Mouse (Mus musculus) forebrain, postnatal 0 days (tissue): ENCODE measurements at regions not wholly inside any gene's neighbourhood (a gene's known extent, or its start where the extent isn't known, plus 50 kb on each side); places are given as distances from the start of the nearest gene placed in this dataset.

ENCODE experiments used
- ATAC-seq: fragments of 200-750 bp; cut with Nextera tagmentation; 2 replicates; pipeline ENCODE4 v1.8.0; 2017; ENCODE audit warnings: mild to moderate bottlenecking, moderate library complexity
- DNase-seq: peaks from one replicate; pipeline ENCODE4 v3.0.0-alpha.2; 2015
- H3K27ac ChIP-seq: fragments of 300-500 bp; sonication (generic); 2 replicates; pipeline ENCODE4 v1.5.1; 2014; ENCODE audit warnings: low read depth, mild to moderate bottlenecking, antibody characterized with exemption, low read length, moderate library complexity, mixed read lengths
- H3K27me3 ChIP-seq: fragments of 300-500 bp; sonication (generic); 2 replicates; pipeline ENCODE4 v1.6.1; 2014; ENCODE audit warnings: mild to moderate bottlenecking, low read length, mixed read lengths; ENCODE audit not compliant: insufficient read depth
- H3K36me3 ChIP-seq: fragments of 300-500 bp; sonication (generic); 2 replicates; pipeline ENCODE4 v1.6.1; 2014; ENCODE audit warnings: mild to moderate bottlenecking, moderate library complexity; ENCODE audit not compliant: insufficient read depth
- H3K4me1 ChIP-seq: fragments of 300-500 bp; sonication (generic); 2 replicates; pipeline ENCODE4 v1.6.1; 2014; ENCODE audit warnings: antibody characterized with exemption; ENCODE audit not compliant: insufficient read depth
- H3K4me2 ChIP-seq: fragments of 300-500 bp; sonication (generic); 2 replicates; pipeline ENCODE4 v1.6.1; 2014; ENCODE audit warnings: low read depth, mild to moderate bottlenecking, moderate library complexity
- H3K4me3 ChIP-seq: fragments of 300-500 bp; sonication (generic); 2 replicates; pipeline ENCODE4 v1.5.1; 2014; ENCODE audit warnings: low read depth, low read length, mixed read lengths
- H3K9ac ChIP-seq: fragments of 300-500 bp; sonication (generic); 2 replicates; pipeline ENCODE4 v1.6.1; 2014; ENCODE audit warnings: mild to moderate bottlenecking
- H3K9me3 ChIP-seq: fragments of 300-500 bp; sonication (generic); 2 replicates; pipeline ENCODE4 v1.6.1; 2016; ENCODE audit warnings: low read length
- CTCF ChIP-seq: sonication (generic); IDR thresholded peaks from 2 replicates; pipeline ENCODE4 v1.5.1; 2016; ENCODE audit warnings: antibody characterized with exemption, control low read depth, low read depth
- WGBS: fragments of 180-500 bp; shearing (Covaris S2); extraction: QIAGEN DNeasy Blood & Tissue Kit; methylation state at CpG from one replicate; pipeline ENCODE4 v1.1.7; 2014; 5-methylcytosine and 5-hydroxymethylcytosine counted together

GRCm38 (mm10) chr14:106026815-106027214, 79.2 kb upstream of the Trim52 start:
- Histone ChIP-seq H3K9me3 (no peaks in the 10 kb centered on the region), H3K4me2 (no peak overlapping the region), H3K27me3 (no peaks in the 10 kb centered on the region), H3K27ac (no peak overlapping the region), H3K9ac (no peak overlapping the region), H3K4me1 (no peaks in the 10 kb centered on the region), H3K36me3 (no peaks in the 10 kb centered on the region), H3K4me3 (no peak overlapping the region)
- ATAC-seq (no peak), DNase-seq (no peak)
- TF ChIP-seq CTCF: no peak
- WGBS: 90% methylated on average over 4 of the region's 4 CpGs

- H3K9ac ChIP-seq: no peak overlapping the region
These were observed 78.3 kb upstream of the Trim52 start for GRCm38 (mm10) chr14:106027686-106028085.

GRCm38 (mm10) chr14:106031094-106031493, 74.9 kb upstream of the Trim52 start:
- Histone ChIP-seq H3K9me3 (no peaks in the 10 kb centered on the region), H3K4me2 (no peak overlapping the region), H3K27me3 (no peaks in the 10 kb centered on the region), H3K4me1 (no peaks in the 10 kb centered on the region), H3K4me3 (no peak overlapping the region), H3K27ac (no peak overlapping the region), H3K9ac (no peak overlapping the region), H3K36me3 (no peaks in the 10 kb centered on the region)
- no peak for ATAC-seq
- DNase-seq: no peak
- no peak for TF ChIP-seq CTCF
- 98% methylated on average over 1 of the region's 1 CpGs for WGBS

More at GRCm38 (mm10) chr14:106027686-106028085, 78.3 kb upstream of the Trim52 start:
- no peak for TF ChIP-seq CTCF
- H3K27ac ChIP-seq: no peak overlapping the region
- no peak for DNase-seq
- WGBS: 85% methylated on average over 5 of the region's 5 CpGs
- H3K36me3 ChIP-seq: no peaks in the 10 kb centered on the region
- ATAC-seq: no peak
- H3K27me3 ChIP-seq: no peaks in the 10 kb centered on the region
- no peak overlapping the region for H3K4me2 ChIP-seq
- H3K9me3 ChIP-seq: no peaks in the 10 kb centered on the region
- H3K4me3 ChIP-seq: no peak overlapping the region
- no peaks in the 10 kb centered on the region for H3K4me1 ChIP-seq

GRCm38 (mm10) chr14:106033793-106034192, 72.2 kb upstream of the Trim52 start:
- ATAC-seq (no peak), DNase-seq (no peak)
- Histone ChIP-seq H3K27ac (no peak overlapping the region), H3K9ac (no peak overlapping the region), H3K36me3 (no peaks in the 10 kb centered on the region), H3K4me3 (no peak overlapping the region), H3K4me1 (no peaks in the 10 kb centered on the region), H3K9me3 (no peaks in the 10 kb centered on the region), H3K4me2 (no peak overlapping the region), H3K27me3 (no peaks in the 10 kb centered on the region)
- 55% methylated on average over 2 of the region's 2 CpGs for WGBS
- TF ChIP-seq CTCF: no peak

GRCm38 (mm10) chr14:106034933-106035665, 70.9 kb upstream of the Trim52 start:
- no peak for ATAC-seq
- H3K4me2 ChIP-seq: no peak overlapping the region

GRCm38 (mm10) chr14:106044274-106044673, 61.7 kb upstream of the Trim52 start:
- 85% methylated on average over 1 of the region's 1 CpGs for WGBS
- Histone ChIP-seq H3K4me2 (no peak overlapping the region), H3K4me3 (no peak overlapping the region), H3K27me3 (no peaks in the 10 kb centered on the region), H3K27ac (no peak overlapping the region), H3K4me1 (no peaks in the 10 kb centered on the region), H3K36me3 (no peaks in the 10 kb centered on the region), H3K9me3 (no peaks in the 10 kb centered on the region), H3K9ac (no peak overlapping the region)
- ATAC-seq (no peak), DNase-seq (no peak)
- TF ChIP-seq CTCF: no peak

More at GRCm38 (mm10) chr14:106034933-106035665, 70.9 kb upstream of the Trim52 start:
- no peak overlapping the region for H3K4me3 ChIP-seq
- 86% methylated on average over 10 of the region's 10 CpGs for WGBS
- no peak for TF ChIP-seq CTCF
- DNase-seq: no peak
- no peak overlapping the region for H3K9ac ChIP-seq
- H3K4me1 ChIP-seq: no peaks in the 10 kb centered on the region
- H3K36me3 ChIP-seq: no peaks in the 10 kb centered on the region
- H3K9me3 ChIP-seq: no peaks in the 10 kb centered on the region
- H3K27ac ChIP-seq: no peak overlapping the region
- no peaks in the 10 kb centered on the region for H3K27me3 ChIP-seq

- H3K4me1 ChIP-seq: no peaks in the 10 kb centered on the region
- H3K27me3 ChIP-seq: no peaks in the 10 kb centered on the region
- 61% methylated on average over 1 of the region's 1 CpGs for WGBS
- H3K9me3 ChIP-seq: no peaks in the 10 kb centered on the region
- ATAC-seq (peak; percentile 64), DNase-seq (peak; percentile 46)
- H3K9ac ChIP-seq: no peak overlapping the region
- no peak overlapping the region for H3K4me3 ChIP-seq
- H3K36me3 ChIP-seq: no peaks in the 10 kb centered on the region
- H3K4me2 ChIP-seq: no peak overlapping the region
- no peak for TF ChIP-seq CTCF
- H3K27ac ChIP-seq: no peak overlapping the region
These were observed 55.8 kb upstream of the Trim52 start for GRCm38 (mm10) chr14:106050231-106050630.
